Mouse (Mus musculus) ES-Bruce4 (cell line): Measurements from ENCODE around the gene Mvb12b.

Experiments used
- CTCF ChIP-seq: IDR thresholded peaks from one replicate; pipeline ENCODE4 v1.8.1; 2011; ENCODE audit warnings: low read depth, low read length
- EP300 ChIP-seq: IDR thresholded peaks from 2 replicates; pipeline ENCODE4 v1.6.1; 2011; ENCODE audit warnings: low read depth, low read length; ENCODE audit not compliant: insufficient read depth
- POLR2A ChIP-seq: IDR thresholded peaks from one replicate; pipeline ENCODE4 v1.8.1; 2011; ENCODE audit warnings: low read length; ENCODE audit not compliant: insufficient read depth

GRCm38 (mm10) chr2:33874367-33874766, 13.4 kb downstream of the Mvb12b start:
- TF ChIP-seq POLR2A (no peak), EP300 (no peak), CTCF (no peak)
